Mouse (Mus musculus): ENCODE measurements around the gene Sept1. TPM values are rescaled to one million over a fixed set of nuclear protein-coding genes. Genes with fewer than 3 reads are reported as not detected.
"Not testable (repeated sequence)": the region's sequence is repeated elsewhere in the genome, so short reads cannot be mapped to it uniquely, and the experiment has no call there.

Sept1 gene
- polyA plus RNA-seq, 1 experiment = 2.2 TPM

GRCm38 (mm10) chr7:127252414-127252813 lies 19.5 kb upstream of the Sept1 start:
- H3ac ChIP-seq (ENCODE audit: control insufficient read depth, insufficient read length) = no peak overlapping the region
- TF ChIP-seq SRF (IDR thresholded peaks at IDR 0.05; ENCODE audit: control insufficient read depth, insufficient read length, low read depth) = no peak
- no peak for TF ChIP-seq MYOD1 (IDR thresholded peaks at IDR 0.05; ENCODE audit: control insufficient read depth in 1 of 3, insufficient read length in 2 of 3, low read depth in 2 of 3)
- TF ChIP-seq E2F4 (IDR thresholded peaks at IDR 0.05; ENCODE audit: insufficient read depth) = no peak
- TF ChIP-seq MAX (IDR thresholded peaks at IDR 0.05; ENCODE audit: low read depth) = no peak
- no peak for TF ChIP-seq TCF3 (IDR thresholded peaks at IDR 0.05; ENCODE audit: insufficient read length, low read depth)
- no peak for TF ChIP-seq TCF12 (IDR thresholded peaks at IDR 0.05; ENCODE audit: insufficient read depth, poor library complexity, severe bottlenecking)
- TF ChIP-seq POLR2A (IDR thresholded peaks at IDR 0.05; ENCODE audit: insufficient read length, low read depth) = no peak
- no peak for TF ChIP-seq MYOG (IDR thresholded peaks at IDR 0.05; ENCODE audit: control insufficient read depth in 1 of 3, insufficient read depth in 1 of 3, insufficient read length in 2 of 3, low read depth in 2 of 3)
- TF ChIP-seq POLR2AphosphoS2 (IDR thresholded peaks at IDR 0.05; ENCODE audit: insufficient read length, low read depth) = no peak
- TF ChIP-seq CEBPB (IDR thresholded peaks at IDR 0.05; ENCODE audit: insufficient read depth, poor library complexity, severe bottlenecking) = no peak
- TF ChIP-seq REST (IDR thresholded peaks at IDR 0.05; ENCODE audit: insufficient read depth, insufficient read length) = no peak
- H3K4me2 ChIP-seq (ENCODE audit: low read depth) = no peak overlapping the region
- H3K36me3 ChIP-seq (ENCODE audit: control insufficient read depth, insufficient read depth) = no peaks in the 10 kb centered on the region
- no peaks in the 10 kb centered on the region for H3K79me2 ChIP-seq (ENCODE audit: control insufficient read depth, insufficient read depth)
- H3K4me3 ChIP-seq = no peak overlapping the region
- H3K27me3 ChIP-seq (ENCODE audit: control insufficient read depth, insufficient read depth, insufficient read length) = no peaks in the 10 kb centered on the region

GRCm38 (mm10) chr7:127250511-127250910 lies 17.6 kb upstream of the Sept1 start:
- not testable (repeated sequence) for H3K4me3 ChIP-seq; H3K27me3 ChIP-seq (ENCODE audit: control insufficient read depth, insufficient read depth, insufficient read length); H3ac ChIP-seq (ENCODE audit: control insufficient read depth, insufficient read length); H3K36me3 ChIP-seq (ENCODE audit: control insufficient read depth, insufficient read depth); H3K4me2 ChIP-seq (ENCODE audit: low read depth)
- H3K79me2 ChIP-seq (ENCODE audit: control insufficient read depth, insufficient read depth) = peaks cover 13% of the 10 kb centered on the region

GRCm38 (mm10) chr7:127244658-127245510 lies 12.0 kb upstream of the Sept1 start:
- TF ChIP-seq SRF (IDR thresholded peaks at IDR 0.05; ENCODE audit: control insufficient read depth, insufficient read length, low read depth) = no peak
- TF ChIP-seq USF1 (IDR thresholded peaks at IDR 0.05; ENCODE audit: low read depth) = no peak
- no peak for TF ChIP-seq POLR2AphosphoS2 (IDR thresholded peaks at IDR 0.05; ENCODE audit: insufficient read length, low read depth)
- TF ChIP-seq E2F4 (IDR thresholded peaks at IDR 0.05; ENCODE audit: insufficient read depth) = no peak
- no peak for TF ChIP-seq MYOG (IDR thresholded peaks at IDR 0.05; ENCODE audit: control insufficient read depth in 1 of 3, insufficient read depth in 1 of 3, insufficient read length in 2 of 3, low read depth in 2 of 3)
- no peak for TF ChIP-seq TCF3 (IDR thresholded peaks at IDR 0.05; ENCODE audit: insufficient read length, low read depth)
- TF ChIP-seq TCF12 (IDR thresholded peaks at IDR 0.05; ENCODE audit: insufficient read depth, poor library complexity, severe bottlenecking) = no peak
- TF ChIP-seq POLR2A (IDR thresholded peaks at IDR 0.05; ENCODE audit: insufficient read length, low read depth) = no peak
- H3K36me3 ChIP-seq (ENCODE audit: control insufficient read depth, insufficient read depth) = no peaks in the 10 kb centered on the region
- H3ac ChIP-seq (ENCODE audit: control insufficient read depth, insufficient read length) = peak overlapping the region; percentile 84
- H3K27me3 ChIP-seq (ENCODE audit: control insufficient read depth, insufficient read depth, insufficient read length) = no peaks in the 10 kb centered on the region
- peak overlapping the region; percentile 57 for H3K4me3 ChIP-seq
- peak overlapping the region; percentile 73 for H3K4me2 ChIP-seq (ENCODE audit: low read depth)
- peaks cover 18% of the 10 kb centered on the region for H3K79me2 ChIP-seq (ENCODE audit: control insufficient read depth, insufficient read depth)

GRCm38 (mm10) chr7:127243870-127244657 lies 11.1 kb upstream of the Sept1 start, which contains the start of gene Zfp771:
Gene Zfp771 (plus strand): TSS chr7:127244274.
- no peaks in the 10 kb centered on the region for H3K27me3 ChIP-seq (ENCODE audit: control insufficient read depth, insufficient read depth, insufficient read length)
- no peaks in the 10 kb centered on the region for H3K36me3 ChIP-seq (ENCODE audit: control insufficient read depth, insufficient read depth)
- TF ChIP-seq E2F4 (IDR thresholded peaks at IDR 0.05; ENCODE audit: insufficient read depth) = no peak
- no peak for TF ChIP-seq CEBPB (IDR thresholded peaks at IDR 0.05; ENCODE audit: insufficient read depth, poor library complexity, severe bottlenecking)
- peak; percentile 86 for TF ChIP-seq POLR2A (IDR thresholded peaks at IDR 0.05; ENCODE audit: insufficient read length, low read depth)
- no peak for TF ChIP-seq MAX (IDR thresholded peaks at IDR 0.05; ENCODE audit: low read depth)
- no peak for TF ChIP-seq MYOD1 (IDR thresholded peaks at IDR 0.05; ENCODE audit: control insufficient read depth in 1 of 3, insufficient read length in 2 of 3, low read depth in 2 of 3)
- TF ChIP-seq POLR2AphosphoS2 (IDR thresholded peaks at IDR 0.05; ENCODE audit: insufficient read length, low read depth) = peak; percentile 39
- peak in 1 of 3 experiments; percentile 18 for TF ChIP-seq MYOG (IDR thresholded peaks at IDR 0.05; ENCODE audit: control insufficient read depth in 1 of 3, insufficient read depth in 1 of 3, insufficient read length in 2 of 3, low read depth in 2 of 3)
- TF ChIP-seq USF1 (IDR thresholded peaks at IDR 0.05; ENCODE audit: low read depth) = no peak
- no peak for TF ChIP-seq REST (IDR thresholded peaks at IDR 0.05; ENCODE audit: insufficient read depth, insufficient read length)
- TF ChIP-seq TCF12 (IDR thresholded peaks at IDR 0.05; ENCODE audit: insufficient read depth, poor library complexity, severe bottlenecking) = no peak
- H3K4me2 ChIP-seq (ENCODE audit: low read depth) = peak within 1 kb of the TSS; percentile 89
- H3ac ChIP-seq (ENCODE audit: control insufficient read depth, insufficient read length) = peak within 1 kb of the TSS; percentile 84
- H3K79me2 ChIP-seq (ENCODE audit: control insufficient read depth, insufficient read depth) = peaks cover 18% of the 10 kb centered on the region
- H3K4me3 ChIP-seq = peak within 1 kb of the TSS; percentile 57

All from myocyte (in vitro differentiated cells).